ENCODE assay signal across 15 mouse cellular contexts in the genomic region with DNA sequence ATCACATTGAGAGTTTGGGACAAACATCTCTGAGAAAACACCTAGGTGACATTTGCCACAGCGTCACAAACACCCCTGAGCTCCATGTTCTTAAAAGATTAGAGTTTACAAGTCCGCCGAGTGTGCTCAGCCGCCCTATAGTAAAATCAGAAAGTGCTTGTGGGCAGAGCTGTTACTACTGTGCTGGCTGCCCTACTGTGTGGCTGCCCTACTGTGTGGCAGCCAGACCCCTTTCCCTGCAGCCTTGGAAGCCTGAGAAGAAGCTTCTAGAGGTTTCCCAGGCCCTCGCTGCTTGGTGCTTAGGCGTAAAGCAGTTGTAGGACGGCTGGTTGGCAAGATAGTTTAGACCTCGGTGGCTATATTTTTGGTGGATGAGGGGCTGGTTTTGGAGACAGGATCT.
"Had no signal": no experiment of that assay in that cellular context is flagged by ENCODE, and none has a peak within 500 bp of the region (broad histone marks: within the 10 kb centered on the region; RNA-seq: fewer than 3 reads in every experiment).

No protein-coding gene starts in this region.

- H3K27me3 ChIP-seq: neural tube, embryonic 12.5 days; neural tube, embryonic 13.5 days; neural tube, embryonic 15.5 days; stomach, embryonic 15.5 days had no signal

- H3K27ac ChIP-seq: neural tube, embryonic 12.5 days; neural tube, embryonic 13.5 days; neural tube, embryonic 15.5 days; stomach, embryonic 15.5 days had no signal

- H3K4me2 ChIP-seq: neural tube, embryonic 12.5 days; neural tube, embryonic 13.5 days; neural tube, embryonic 15.5 days; stomach, embryonic 15.5 days had no signal

- H3K9me3 ChIP-seq: neural tube, embryonic 12.5 days; neural tube, embryonic 13.5 days; neural tube, embryonic 15.5 days; stomach, embryonic 15.5 days had no signal

- H3K4me1 ChIP-seq: neural tube, embryonic 12.5 days; neural tube, embryonic 13.5 days; neural tube, embryonic 15.5 days; stomach, embryonic 15.5 days had no signal

- H3K4me3 ChIP-seq: neural tube, embryonic 12.5 days; neural tube, embryonic 13.5 days; neural tube, embryonic 15.5 days; stomach, embryonic 15.5 days had no signal

- H3K9ac ChIP-seq: neural tube, embryonic 12.5 days; neural tube, embryonic 13.5 days; neural tube, embryonic 15.5 days; stomach, embryonic 15.5 days had no signal

- DNase-seq: right cerebral cortex, adult 18-20 months; right cerebral cortex, postnatal 14 days; right cerebral cortex, postnatal 25 days; right cerebral cortex, postnatal 4 days; spleen, adult 18-20 months; thymus, adult 18-20 months; thymus, adult 2 months; thymus, postnatal 14 days; thymus, postnatal 25 days; thymus, postnatal 36 days; thymus, postnatal 4 days had no signal
